Mouse (Mus musculus) limb, embryonic 12.5 days (tissue): ENCODE results near the gene Sgpp2. TPM values are rescaled to one million over a fixed set of nuclear protein-coding genes. Genes with fewer than 3 reads are reported as not detected.

Experiments used
- ATAC-seq: fragments of 200-750 bp; cut with Nextera tagmentation; 2 replicates; pipeline ENCODE4 v1.8.0; 2017; ENCODE audit warnings: low read depth, moderate TSS enrichment; ENCODE audit not compliant: insufficient number of reproducible peaks, insufficient read depth, low FRiP score, low TSS enrichment
- H3K27ac ChIP-seq: fragments of 300-500 bp; sonication (generic); 2 replicates; pipeline ENCODE4 v1.5.1; 2016; ENCODE audit warnings: mild to moderate bottlenecking, moderate library complexity
- H3K27me3 ChIP-seq: fragments of 300-500 bp; sonication (generic); 2 replicates; pipeline ENCODE4 v1.6.1; 2016; ENCODE audit warnings: mild to moderate bottlenecking, moderate library complexity
- H3K36me3 ChIP-seq: fragments of 300-500 bp; sonication (generic); 2 replicates; pipeline ENCODE4 v1.6.1; 2016; ENCODE audit warnings: mild to moderate bottlenecking, moderate library complexity
- H3K4me1 ChIP-seq: fragments of 300-500 bp; sonication (generic); replicated peaks from 2 replicates; pipeline ENCODE4 v1.6.1; 2016
- H3K4me2 ChIP-seq: fragments of 300-500 bp; sonication (generic); 2 replicates; pipeline ENCODE4 v1.6.1; 2016; ENCODE audit warnings: mild to moderate bottlenecking, moderate library complexity
- H3K4me3 ChIP-seq: fragments of 300-500 bp; sonication (generic); replicated peaks from 2 replicates; pipeline ENCODE4 v1.5.1; 2016; ENCODE audit warnings: mild to moderate bottlenecking
- H3K9ac ChIP-seq: fragments of 300-500 bp; sonication (generic); replicated peaks from 2 replicates; pipeline ENCODE4 v1.6.1; 2016; ENCODE audit warnings: mild to moderate bottlenecking, moderate library complexity
- H3K9me3 ChIP-seq: fragments of 300-500 bp; sonication (generic); 2 replicates; pipeline ENCODE4 v1.6.1; 2016; ENCODE audit warnings: mild to moderate bottlenecking, moderate library complexity
- WGBS: fragments of 180-500 bp; shearing (Covaris S2); methylation state at CpG from one replicate; pipeline ENCODE4 v1.1.7; 2016; 5-methylcytosine and 5-hydroxymethylcytosine counted together
- polyA plus RNA-seq: library from polyadenylated mRNA; unstranded; fragments of >200 nt; fragmentation: Nextera tagmentation; extraction: Ambion mirVana; gene quantifications from 2 replicates; pipeline ENCODE4 v1.2.1, GENCODE M21; 2016

Gene Sgpp2
- polyA plus RNA-seq, 1 experiment from 2014 or later, result 0.83 TPM

DNA sequence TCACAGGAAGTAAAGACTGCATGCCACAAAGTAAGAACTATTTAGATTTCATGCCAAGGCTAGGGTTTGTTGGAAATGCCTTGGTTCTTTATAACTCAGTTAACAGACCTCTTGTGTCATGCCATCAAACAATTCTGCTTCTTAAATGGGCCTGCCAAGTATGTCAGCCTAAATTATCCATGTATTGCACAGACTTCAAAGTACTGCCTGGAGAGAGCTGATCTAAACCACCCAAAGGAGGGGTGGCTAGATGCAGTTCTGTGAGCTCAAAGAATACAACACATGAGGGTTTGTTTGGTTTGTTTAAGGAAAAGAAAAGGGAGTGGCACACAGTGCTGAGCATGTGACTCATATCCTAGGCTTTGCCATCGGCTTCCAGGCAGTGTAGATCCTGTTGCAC is 137.9 kb downstream of the Sgpp2 start:
- 90% methylated on average over 1 of the region's 1 CpGs for WGBS
- H3K4me1 ChIP-seq, result peaks cover 8% of the 10 kb centered on the region

DNA sequence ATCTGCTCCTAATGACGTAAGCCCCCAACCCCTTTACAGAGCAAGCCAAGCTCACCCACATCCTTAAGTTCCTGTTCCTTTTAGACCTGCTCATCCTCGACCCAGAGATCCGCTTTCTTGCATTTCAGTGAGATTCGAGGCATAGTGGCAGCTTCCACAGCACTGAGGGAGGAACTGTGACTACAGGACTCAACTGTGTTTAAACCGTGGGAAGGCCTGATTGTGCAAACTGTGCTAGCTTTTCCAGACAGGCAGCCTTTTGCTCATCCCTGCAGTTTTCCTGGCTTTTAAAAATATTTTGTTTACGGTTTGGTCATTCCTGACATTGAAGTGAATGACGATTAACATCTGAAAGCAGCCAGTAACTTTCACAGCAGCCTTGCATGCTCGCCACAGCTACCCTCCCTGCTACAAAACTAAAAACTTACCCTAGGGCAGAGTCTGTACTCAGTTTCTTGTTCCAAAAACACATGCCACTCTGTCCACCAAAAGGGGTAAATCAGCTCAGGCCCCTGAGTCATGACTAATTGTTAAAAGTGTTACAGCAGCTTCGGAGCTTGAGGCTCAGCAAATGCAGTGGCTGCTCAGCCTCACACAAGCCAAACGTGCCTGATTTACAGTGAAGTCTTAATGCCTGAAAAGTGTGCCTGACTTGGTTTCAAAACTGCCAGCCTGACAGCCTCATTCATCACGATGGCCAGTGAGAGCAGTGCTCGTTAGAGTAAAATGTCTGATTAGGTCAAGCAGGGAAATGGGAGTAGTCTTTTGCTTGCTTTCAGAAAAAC is 141.1 kb downstream of the Sgpp2 start:
- Histone ChIP-seq H3K36me3 (peaks cover 73% of the 10 kb centered on the region), H3K4me3 (no peak overlapping the region), H3K9ac (no peak overlapping the region), H3K27me3 (no peaks in the 10 kb centered on the region), H3K27ac (no peak overlapping the region), H3K4me2 (no peak overlapping the region), H3K9me3 (no peaks in the 10 kb centered on the region), H3K4me1 (no peaks in the 10 kb centered on the region)
- 64% methylated on average over 12 of the region's 12 CpGs for WGBS
- no peak for ATAC-seq

More for the DNA sequence above, 137.9 kb downstream of the Sgpp2 start:
- peaks cover 72% of the 10 kb centered on the region for H3K36me3 ChIP-seq
- no peak overlapping the region for H3K27ac ChIP-seq
- no peak overlapping the region for H3K9ac ChIP-seq
- no peak overlapping the region for H3K4me3 ChIP-seq
- no peak for ATAC-seq
- no peak overlapping the region for H3K4me2 ChIP-seq
- no peaks in the 10 kb centered on the region for H3K27me3 ChIP-seq
- H3K9me3 ChIP-seq, result no peaks in the 10 kb centered on the region

DNA sequence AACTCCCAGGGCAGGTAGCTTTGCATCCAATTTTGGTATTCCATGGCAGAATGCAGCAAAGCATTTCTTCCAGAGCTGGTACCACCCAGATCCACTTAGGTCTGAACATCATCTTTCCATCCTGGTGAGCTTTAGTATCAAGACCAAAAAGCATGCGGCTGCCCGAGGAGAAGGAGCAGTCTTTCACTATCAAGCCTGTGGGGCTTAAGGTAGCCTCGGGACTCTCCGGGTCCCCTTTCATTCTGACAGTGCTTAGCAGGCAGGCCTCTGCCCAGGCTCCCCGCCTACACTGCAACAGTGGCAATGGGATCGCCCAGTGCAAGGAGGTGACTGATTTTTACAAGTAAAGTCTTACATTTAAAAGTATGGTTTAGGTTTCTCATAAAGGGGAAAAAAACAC is 142.4 kb downstream of the Sgpp2 start:
- Histone ChIP-seq H3K4me1 (no peaks in the 10 kb centered on the region), H3K27ac (no peak overlapping the region), H3K9me3 (no peaks in the 10 kb centered on the region), H3K4me2 (no peak overlapping the region), H3K36me3 (peaks cover 70% of the 10 kb centered on the region), H3K27me3 (no peaks in the 10 kb centered on the region), H3K9ac (no peak overlapping the region), H3K4me3 (no peak overlapping the region)
- 90% methylated on average over 6 of the region's 6 CpGs for WGBS
- no peak for ATAC-seq

DNA sequence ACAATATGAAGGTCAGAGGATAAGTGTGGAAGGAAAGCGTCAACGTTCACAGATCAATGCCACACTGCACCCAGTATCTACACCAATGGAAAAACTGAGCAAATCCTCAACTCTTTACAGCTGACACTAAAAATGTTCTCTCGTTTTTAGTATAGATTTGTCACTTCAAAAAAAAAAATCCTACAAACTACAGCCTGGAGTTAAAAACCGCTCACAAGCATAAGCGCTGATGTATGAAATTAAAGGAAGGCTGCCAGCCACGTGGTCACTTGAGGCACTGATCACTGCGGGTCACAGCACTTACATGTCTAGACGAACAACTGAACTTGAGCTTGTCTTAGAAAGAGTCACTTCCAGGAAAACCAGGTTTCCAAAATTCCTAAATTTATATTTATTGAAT is 143.7 kb downstream of the Sgpp2 start:
- Histone ChIP-seq H3K27ac (no peak overlapping the region), H3K27me3 (no peaks in the 10 kb centered on the region), H3K4me1 (no peaks in the 10 kb centered on the region), H3K9me3 (no peaks in the 10 kb centered on the region), H3K4me3 (no peak overlapping the region), H3K4me2 (no peak overlapping the region), H3K36me3 (peaks cover 74% of the 10 kb centered on the region), H3K9ac (no peak overlapping the region)
- WGBS, result 96% methylated on average over 8 of the region's 8 CpGs
- no peak for ATAC-seq

DNA sequence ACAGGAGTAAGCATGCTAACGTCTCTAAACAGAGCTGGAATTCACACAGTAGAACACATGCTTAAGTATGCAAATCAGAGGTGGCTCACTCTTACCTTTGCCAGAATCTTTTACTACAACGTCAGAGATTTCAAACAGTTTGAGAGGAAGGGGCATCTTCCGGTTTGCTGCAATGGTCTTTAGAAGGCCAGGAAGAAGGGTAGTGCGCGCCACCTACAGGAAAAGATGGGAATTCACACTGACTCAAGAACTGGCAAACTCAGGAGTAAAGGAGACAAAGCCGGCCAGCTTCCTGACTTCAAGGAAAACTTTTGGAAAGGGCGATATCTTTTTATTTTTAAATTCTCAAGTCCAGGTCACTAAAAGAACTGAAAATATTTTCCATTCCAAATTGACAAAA is 144.5 kb downstream of the Sgpp2 start:
- H3K9me3 ChIP-seq, result no peaks in the 10 kb centered on the region
- ATAC-seq, result no peak
- no peak overlapping the region for H3K4me2 ChIP-seq
- 39% methylated on average over 7 of the region's 7 CpGs for WGBS
- H3K27ac ChIP-seq, result no peak overlapping the region
- no peaks in the 10 kb centered on the region for H3K27me3 ChIP-seq
- H3K4me1 ChIP-seq, result no peaks in the 10 kb centered on the region
- H3K36me3 ChIP-seq, result peaks cover 81% of the 10 kb centered on the region
- H3K4me3 ChIP-seq, result no peak overlapping the region
- H3K9ac ChIP-seq, result no peak overlapping the region

Other genes with a start within 250 kb of the Sgpp2 start
- 1.6 and 1.8 TPM in 2 replicates for gene Pax3, start 113.2 kb upstream of the Sgpp2 start, polyA plus RNA-seq
- gene Farsb, start 178.6 kb downstream of the Sgpp2 start, polyA plus RNA-seq, result 137 and 142 TPM in 2 replicates
- gene Mogat1, start 200.6 kb downstream of the Sgpp2 start, polyA plus RNA-seq, result 0.50 TPM in 1 of 2 replicates, not detected in the other
- 0.42 and 0.43 TPM in 2 replicates for gene BC035947, start 201.8 kb downstream of the Sgpp2 start, polyA plus RNA-seq